Mouse (Mus musculus): ENCODE results near the gene B230217C12Rik. TPM values are rescaled to one million over a fixed set of nuclear protein-coding genes. Genes with fewer than 3 reads are reported as not detected.

The B230217C12Rik gene
- total and polyA plus RNA-seq, 2 experiments: 0.09 to 0.29 TPM

DNA sequence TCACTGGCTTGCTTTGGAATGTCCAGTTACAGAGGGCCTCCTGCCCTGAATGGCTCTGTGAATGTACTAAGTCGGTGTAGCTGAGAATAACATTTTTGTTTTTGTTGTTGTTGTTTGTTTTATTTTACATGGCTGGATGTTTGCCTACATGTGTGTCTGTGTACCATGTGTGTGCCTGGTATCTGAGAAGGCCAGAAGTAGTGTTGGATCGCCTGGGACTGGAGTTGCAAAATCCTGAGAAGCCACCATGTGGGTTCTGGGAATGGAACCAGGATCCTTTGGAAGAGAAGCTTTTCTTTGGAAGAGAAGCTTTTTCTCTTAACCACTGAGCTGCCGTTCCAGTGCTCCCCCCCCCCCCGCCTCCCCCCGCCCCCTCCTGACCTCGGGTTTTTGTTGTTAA is 38.1 kb upstream of the B230217C12Rik start:
- Histone ChIP-seq H3K4me1 (ENCODE audit: control insufficient read depth, insufficient read depth, low read length) (peaks cover 39% of the 10 kb centered on the region), H3K4me3 (ENCODE audit: insufficient read depth, low read depth, low read length) (no peak overlapping the region), H3K27me3 (ENCODE audit: control insufficient read depth, insufficient read depth, low read length) (no peaks in the 10 kb centered on the region), H3K79me2 (ENCODE audit: control insufficient read depth, insufficient read depth, low read length) (peaks cover 20% of the 10 kb centered on the region; the same call in 1 of the 2 replicates), H3K9ac (ENCODE audit: low read depth, low read length) (0 out of 2 replicates have a peak overlapping the region, but pooled peaks have one; percentile 11), H3K27ac (replicated peaks; ENCODE audit: insufficient read depth, low read depth, low read length) (peak overlapping the region; percentile 56), H3K36me3 (ENCODE audit: control insufficient read depth, insufficient read depth, low read length) (peaks cover 3% of the 10 kb centered on the region; the same call in 1 of the 2 replicates)
- no peak for TF ChIP-seq CTCF (IDR thresholded peaks at IDR 0.05; ENCODE audit: low read depth, low read length)
- no peak for TF ChIP-seq POLR2A (IDR thresholded peaks at IDR 0.05; ENCODE audit: extremely low read depth, insufficient read depth, low read length)
- DNase-seq (ENCODE audit: extremely low read depth, low read depth, low spot score): no peak
- 15% methylated on average over 6 of the region's 6 CpGs for whole genome bisulfite sequencing

DNA sequence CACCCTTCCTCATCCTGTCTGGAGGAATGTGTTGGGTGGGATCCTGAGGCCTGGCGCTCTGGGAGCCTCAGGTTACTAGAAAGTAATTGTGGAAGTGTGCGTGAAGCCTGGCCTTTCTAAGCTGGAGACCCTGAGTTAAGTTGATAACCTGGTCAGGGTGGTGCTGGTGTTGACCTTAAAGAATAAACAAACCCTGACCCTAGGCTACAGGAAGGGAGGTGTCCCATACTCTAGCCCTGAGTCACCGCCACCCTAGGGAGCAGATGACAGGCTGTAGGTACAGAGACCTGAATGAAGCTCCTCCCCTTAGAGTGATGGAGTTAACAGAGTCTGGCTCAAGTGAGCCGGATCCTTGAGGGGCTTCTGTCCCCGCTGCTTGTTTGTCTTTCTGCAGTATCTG is 36.7 kb upstream of the B230217C12Rik start:
- TF ChIP-seq POLR2A (IDR thresholded peaks at IDR 0.05; ENCODE audit: extremely low read depth, insufficient read depth, low read length) (no peak), CTCF (IDR thresholded peaks at IDR 0.05; ENCODE audit: low read depth, low read length) (no peak)
- no peak overlapping the region for H3K4me3 ChIP-seq (ENCODE audit: insufficient read depth, low read depth, low read length)
- 33% methylated on average over 5 of the region's 5 CpGs for WGBS
- no peak overlapping the region for H3K9ac ChIP-seq (ENCODE audit: low read depth, low read length)
- DNase-seq (ENCODE audit: extremely low read depth, low read depth, low spot score): no peak
- peaks cover 20% of the 10 kb centered on the region; the same call in 1 of the 2 replicates for H3K79me2 ChIP-seq (ENCODE audit: control insufficient read depth, insufficient read depth, low read length)
- peaks cover 49% of the 10 kb centered on the region for H3K4me1 ChIP-seq (ENCODE audit: control insufficient read depth, insufficient read depth, low read length)
- H3K36me3 ChIP-seq (ENCODE audit: control insufficient read depth, insufficient read depth, low read length): peaks cover 3% of the 10 kb centered on the region; the same call in 1 of the 2 replicates
- peak overlapping the region; percentile 19; the same call in 1 of the 2 replicates for H3K27ac ChIP-seq (replicated peaks; ENCODE audit: insufficient read depth, low read depth, low read length)
- H3K27me3 ChIP-seq (ENCODE audit: control insufficient read depth, insufficient read depth, low read length): no peaks in the 10 kb centered on the region

DNA sequence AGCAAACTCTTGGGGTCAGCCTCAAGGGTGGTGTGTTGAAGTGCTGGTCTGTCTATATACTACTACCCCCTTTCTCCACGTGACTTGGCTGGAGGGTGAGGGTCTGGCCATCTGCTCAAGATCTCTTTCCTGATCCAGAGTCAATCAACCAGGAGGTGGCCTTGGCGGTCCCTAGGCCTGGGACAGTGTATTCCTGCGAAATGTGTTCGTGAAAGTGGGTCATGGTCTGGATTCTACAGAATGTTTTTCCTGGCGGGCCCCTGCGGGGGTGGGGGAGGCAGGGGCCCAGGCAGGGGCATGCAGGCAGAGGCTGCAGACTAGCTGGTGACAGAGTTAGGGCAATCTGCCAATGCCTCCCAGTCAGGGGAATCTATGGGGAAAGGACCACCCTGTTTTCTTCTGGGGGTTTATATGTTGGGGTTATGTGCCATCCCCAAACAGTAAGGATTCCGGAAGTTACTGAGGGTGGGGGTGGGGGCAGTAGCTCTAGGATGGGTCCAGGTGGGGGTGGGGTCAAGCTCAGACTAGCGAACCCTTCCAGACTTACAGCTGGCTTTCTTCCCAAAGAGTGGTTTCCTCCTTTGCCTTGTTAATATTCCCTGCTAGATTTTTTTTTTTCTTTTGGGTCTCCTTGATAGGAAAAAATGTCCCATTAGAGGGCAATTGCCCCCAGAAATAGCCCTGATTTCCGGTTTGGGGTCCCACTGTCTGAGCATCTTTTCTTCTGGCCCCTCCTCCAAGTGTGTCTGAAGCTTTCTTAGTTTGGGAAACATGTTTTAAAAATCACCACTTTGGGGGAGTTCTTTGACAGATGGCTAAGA is 35.5 kb upstream of the B230217C12Rik start:
- Histone ChIP-seq H3K27me3 (ENCODE audit: control insufficient read depth, insufficient read depth, low read length) (no peaks in the 10 kb centered on the region), H3K79me2 (ENCODE audit: control insufficient read depth, insufficient read depth, low read length) (peaks cover 23% of the 10 kb centered on the region; the same call in 1 of the 2 replicates), H3K36me3 (ENCODE audit: control insufficient read depth, insufficient read depth, low read length) (peaks cover 3% of the 10 kb centered on the region; the same call in 1 of the 2 replicates), H3K9ac (ENCODE audit: low read depth, low read length) (no peak overlapping the region), H3K4me1 (ENCODE audit: control insufficient read depth, insufficient read depth, low read length) (peaks cover 61% of the 10 kb centered on the region), H3K4me3 (ENCODE audit: insufficient read depth, low read depth, low read length) (no peak overlapping the region), H3K27ac (replicated peaks; ENCODE audit: insufficient read depth, low read depth, low read length) (no peak overlapping the region; the same call in 1 of the 2 replicates)
- DNase-seq (ENCODE audit: extremely low read depth, low read depth, low spot score): no peak
- WGBS: 28% methylated on average over 9 of the region's 9 CpGs
- TF ChIP-seq CTCF (IDR thresholded peaks at IDR 0.05; ENCODE audit: low read depth, low read length) (no peak), POLR2A (IDR thresholded peaks at IDR 0.05; ENCODE audit: extremely low read depth, insufficient read depth, low read length) (no peak)

DNA sequence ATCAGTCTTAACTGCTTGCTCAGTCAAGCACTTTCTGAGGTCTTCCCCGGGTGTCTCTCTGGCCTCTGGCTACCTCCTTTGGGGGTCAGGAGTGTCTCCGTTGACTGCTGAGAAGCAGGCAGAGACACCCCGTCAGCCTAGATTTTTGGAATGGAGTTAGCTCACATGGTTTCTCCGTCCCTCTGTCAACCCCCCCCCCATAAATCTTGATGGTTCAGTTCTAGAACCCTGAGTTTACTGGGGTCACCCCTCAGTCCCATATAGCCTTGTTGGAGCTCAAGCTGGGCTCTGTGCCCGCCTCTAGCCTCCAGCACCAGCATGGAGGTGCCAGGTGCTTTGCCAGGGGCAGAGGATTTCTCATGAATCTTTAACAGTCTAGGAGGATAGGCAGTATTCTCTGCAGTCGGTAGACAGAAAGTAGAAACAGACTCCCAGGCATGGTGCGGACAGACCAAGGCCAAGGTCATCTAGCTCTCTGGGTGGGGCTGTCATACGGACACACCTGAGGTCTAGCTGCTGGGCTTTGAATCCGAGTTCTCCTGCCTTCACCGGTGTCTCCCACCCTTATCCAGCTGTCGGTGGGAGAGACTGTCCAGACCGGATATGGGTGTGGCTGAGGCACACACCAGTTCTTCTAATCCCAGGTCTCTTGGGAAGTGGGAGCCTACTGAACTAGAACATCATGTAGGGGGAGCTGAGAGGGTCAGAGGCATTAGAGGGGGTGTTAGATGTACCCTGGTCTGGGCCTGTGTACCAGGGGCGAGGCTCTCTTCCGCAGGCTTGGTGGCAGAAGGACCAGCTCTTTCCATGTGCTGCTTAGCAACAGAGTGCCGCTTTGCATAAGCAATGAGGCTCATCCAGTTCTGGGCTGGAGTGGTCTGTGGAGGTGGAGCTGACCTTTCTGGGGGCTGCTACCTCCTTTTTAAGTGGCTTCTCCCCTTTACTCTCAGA is 34.6 kb upstream of the B230217C12Rik start:
- Histone ChIP-seq H3K27me3 (ENCODE audit: control insufficient read depth, insufficient read depth, low read length) (no peaks in the 10 kb centered on the region), H3K36me3 (ENCODE audit: control insufficient read depth, insufficient read depth, low read length) (peaks cover 3% of the 10 kb centered on the region; the same call in 1 of the 2 replicates), H3K27ac (replicated peaks; ENCODE audit: insufficient read depth, low read depth, low read length) (peak overlapping the region; percentile 26; the same call in 1 of the 2 replicates), H3K79me2 (ENCODE audit: control insufficient read depth, insufficient read depth, low read length) (peaks cover 23% of the 10 kb centered on the region; the same call in 1 of the 2 replicates), H3K4me3 (ENCODE audit: insufficient read depth, low read depth, low read length) (no peak overlapping the region), H3K4me1 (ENCODE audit: control insufficient read depth, insufficient read depth, low read length) (peaks cover 67% of the 10 kb centered on the region), H3K9ac (ENCODE audit: low read depth, low read length) (no peak overlapping the region)
- TF ChIP-seq CTCF (IDR thresholded peaks at IDR 0.05; ENCODE audit: low read depth, low read length): no peak
- no peak for TF ChIP-seq POLR2A (IDR thresholded peaks at IDR 0.05; ENCODE audit: extremely low read depth, insufficient read depth, low read length)
- WGBS: 44% methylated on average over 15 of the region's 15 CpGs
- no peak for DNase-seq (ENCODE audit: extremely low read depth, low read depth, low spot score)

DNA sequence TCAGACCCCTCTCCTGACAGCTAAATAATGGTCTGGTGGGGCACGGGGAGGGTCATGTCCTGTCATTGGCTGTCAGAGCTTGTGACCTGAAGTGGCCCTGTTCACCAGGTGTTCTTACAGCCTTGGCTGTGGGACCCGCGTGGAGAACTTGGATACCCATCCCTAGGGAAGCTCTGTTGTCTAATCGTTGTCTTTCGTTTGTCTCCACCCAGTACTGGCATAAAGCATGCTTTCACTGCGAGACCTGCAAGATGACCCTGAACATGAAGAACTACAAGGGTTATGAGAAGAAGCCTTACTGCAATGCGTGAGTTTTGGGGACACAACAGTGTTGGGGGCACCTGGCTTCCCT is 34.0 kb upstream of the B230217C12Rik start:
- Histone ChIP-seq H3K79me2 (ENCODE audit: control insufficient read depth, insufficient read depth, low read length) (peaks cover 23% of the 10 kb centered on the region; the same call in 1 of the 2 replicates), H3K4me1 (ENCODE audit: control insufficient read depth, insufficient read depth, low read length) (peaks cover 67% of the 10 kb centered on the region), H3K27me3 (ENCODE audit: control insufficient read depth, insufficient read depth, low read length) (no peaks in the 10 kb centered on the region), H3K4me3 (ENCODE audit: insufficient read depth, low read depth, low read length) (no peak overlapping the region), H3K27ac (replicated peaks; ENCODE audit: insufficient read depth, low read depth, low read length) (no peak overlapping the region), H3K9ac (ENCODE audit: low read depth, low read length) (no peak overlapping the region), H3K36me3 (ENCODE audit: control insufficient read depth, insufficient read depth, low read length) (peaks cover 3% of the 10 kb centered on the region; the same call in 1 of the 2 replicates)
- no peak for DNase-seq (ENCODE audit: extremely low read depth, low read depth, low spot score)
- TF ChIP-seq CTCF (IDR thresholded peaks at IDR 0.05; ENCODE audit: low read depth, low read length) (no peak), POLR2A (IDR thresholded peaks at IDR 0.05; ENCODE audit: extremely low read depth, insufficient read depth, low read length) (no peak)
- 58% methylated on average over 7 of the region's 7 CpGs for WGBS
